Mouse (Mus musculus): ENCODE measurements around the gene Fgfbp3. TPM values are rescaled to one million over a fixed set of nuclear protein-coding genes. Genes with fewer than 3 reads are reported as not detected.

The Fgfbp3 gene
- polyA plus RNA-seq (2012; rRNA removed; ENCODE audit: low replicate concordance): 0.97 and 4.6 TPM in 2 replicates

DNA sequence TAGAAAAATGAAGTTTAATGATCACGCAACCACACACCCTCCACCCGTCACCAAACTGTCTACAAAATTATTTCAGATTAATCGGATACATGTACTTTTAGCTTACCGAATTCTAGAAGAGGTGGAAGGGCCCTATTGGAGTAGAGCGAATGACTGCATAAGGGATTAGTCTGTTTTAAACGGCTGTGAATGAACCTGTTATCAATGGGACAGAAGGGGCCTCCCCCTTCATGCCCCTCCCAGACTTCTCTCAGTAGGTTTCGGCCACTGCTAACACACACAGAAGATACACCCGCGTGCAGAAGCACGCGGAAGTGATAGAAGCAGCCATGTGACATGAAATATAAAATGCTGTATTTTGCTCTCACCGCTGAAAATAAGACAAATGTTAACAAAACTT, at the start of gene Fgfbp3:
Gene Fgfbp3 (minus strand): TSS at position 150 of the 400 bp plus-strand sequence.

DNA sequence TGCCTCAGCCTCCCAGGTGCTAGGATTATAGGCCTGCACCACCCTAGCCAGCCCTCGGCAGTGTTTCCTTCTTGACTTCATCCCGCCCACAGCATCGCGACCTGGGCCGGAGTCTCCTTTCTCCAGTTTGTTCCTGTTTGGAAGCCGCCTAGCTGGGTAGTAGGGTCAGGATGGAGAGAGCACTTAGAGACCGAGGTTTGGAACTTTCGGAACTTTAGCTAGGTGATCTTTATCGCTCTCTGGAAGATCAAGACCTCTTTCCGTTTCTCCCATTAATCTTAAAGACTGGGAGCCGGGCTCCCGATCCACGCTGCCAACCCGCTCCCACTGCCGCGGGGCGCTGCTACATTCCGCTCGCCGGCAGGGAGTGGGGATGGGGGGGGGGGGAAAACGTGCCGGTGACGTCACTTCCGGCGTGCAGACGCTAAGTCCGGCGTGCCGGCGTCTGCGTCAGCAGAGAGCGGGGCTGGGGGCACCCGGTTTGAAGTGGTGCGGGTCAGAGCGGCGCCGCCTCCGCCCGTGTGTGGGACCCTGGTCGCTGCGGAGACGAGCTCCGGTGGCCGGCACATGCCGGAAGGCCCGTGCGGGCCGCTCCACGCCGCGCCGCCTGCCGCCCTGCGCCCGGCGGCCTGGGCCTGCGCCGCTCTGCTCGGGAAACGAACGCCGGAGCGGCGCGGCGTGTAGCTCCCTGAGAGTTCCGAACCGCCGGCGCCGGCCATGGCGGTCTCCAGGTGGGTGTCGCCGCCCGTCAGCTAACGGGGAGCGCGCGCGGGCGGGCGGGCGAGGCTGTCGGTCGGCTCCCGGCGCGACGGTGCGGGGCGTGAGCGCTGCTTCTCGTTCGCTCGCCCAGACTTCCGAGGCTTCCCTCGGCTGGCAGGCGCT, 6.5 kb upstream of the Fgfbp3 start, which contains the start of gene Btaf1:
Gene Btaf1 (plus strand): TSS at position 409 of the 882 bp plus-strand sequence.

Other genes starting within 250 kb of the Fgfbp3 start
- 17.6 and 17.8 TPM in 2 replicates for gene Ppp1r3c, start 183.0 kb downstream of the Fgfbp3 start, polyA plus RNA-seq (2012; rRNA removed; ENCODE audit: low replicate concordance)
- gene Tnks2, start 85.4 kb downstream of the Fgfbp3 start, polyA plus RNA-seq (2012; rRNA removed; ENCODE audit: low replicate concordance): 26.0 and 36.4 TPM in 2 replicates
- 4.5 and 8.1 TPM in 2 replicates for gene Btaf1, start 6.5 kb upstream of the Fgfbp3 start, polyA plus RNA-seq (2012; rRNA removed; ENCODE audit: low replicate concordance)